Mouse (Mus musculus): ENCODE results near the gene Tex28. TPM values are rescaled to one million over a fixed set of nuclear protein-coding genes. Genes with fewer than 3 reads are reported as not detected.

Tex28 gene
- polyA plus RNA-seq, 1 experiment from 2014 or later = not detected

Other genes starting within 250 kb of the Tex28 start
- gene Arhgap4, start 246.0 kb downstream of the Tex28 start, polyA plus RNA-seq (2015; fragmentation: Nextera tagmentation; extraction: Ambion mirVana) = 2.8 and 3.2 TPM in 2 replicates
- 97.3 and 112 TPM in 2 replicates for gene Naa10, start 245.9 kb downstream of the Tex28 start, polyA plus RNA-seq (2015; fragmentation: Nextera tagmentation; extraction: Ambion mirVana)
- 13.2 and 14.3 TPM in 2 replicates for gene Renbp, start 237.0 kb downstream of the Tex28 start, polyA plus RNA-seq (2015; fragmentation: Nextera tagmentation; extraction: Ambion mirVana)
- gene Hcfc1, start 201.5 kb downstream of the Tex28 start, polyA plus RNA-seq (2015; fragmentation: Nextera tagmentation; extraction: Ambion mirVana) = 44.4 and 48.9 TPM in 2 replicates
- 39.9 and 45.4 TPM in 2 replicates for gene Irak1, start 143.9 kb downstream of the Tex28 start, polyA plus RNA-seq (2015; fragmentation: Nextera tagmentation; extraction: Ambion mirVana)
- not detected in 2 replicates for gene Opn1mw, start 40.4 kb downstream of the Tex28 start, polyA plus RNA-seq (2015; fragmentation: Nextera tagmentation; extraction: Ambion mirVana)
- 12.9 and 15.4 TPM in 2 replicates for gene Mecp2, start 32.5 kb downstream of the Tex28 start, polyA plus RNA-seq (2015; fragmentation: Nextera tagmentation; extraction: Ambion mirVana)
- 0.07 TPM in 1 of 2 replicates, not detected in the other for gene Tktl1, start 9.4 kb upstream of the Tex28 start, polyA plus RNA-seq (2015; fragmentation: Nextera tagmentation; extraction: Ambion mirVana)
- gene Flna, start 82.0 kb upstream of the Tex28 start, polyA plus RNA-seq (2015; fragmentation: Nextera tagmentation; extraction: Ambion mirVana) = 90.3 and 102 TPM in 2 replicates
- 16.3 and 16.6 TPM in 2 replicates for gene Emd, start 86.8 kb upstream of the Tex28 start, polyA plus RNA-seq (2015; fragmentation: Nextera tagmentation; extraction: Ambion mirVana)
- gene Rpl10, start 103.0 kb upstream of the Tex28 start, polyA plus RNA-seq (2015; fragmentation: Nextera tagmentation; extraction: Ambion mirVana) = 582 and 609 TPM in 2 replicates
- 80.2 and 86.0 TPM in 2 replicates for gene Taz, start 114.1 kb upstream of the Tex28 start, polyA plus RNA-seq (2015; fragmentation: Nextera tagmentation; extraction: Ambion mirVana)
- 3.4 and 4.5 TPM in 2 replicates for gene Dnase1l1, start 114.5 kb upstream of the Tex28 start, polyA plus RNA-seq (2015; fragmentation: Nextera tagmentation; extraction: Ambion mirVana)
- gene Atp6ap1, start 129.3 kb upstream of the Tex28 start, polyA plus RNA-seq (2015; fragmentation: Nextera tagmentation; extraction: Ambion mirVana) = 215 and 225 TPM in 2 replicates
- gene Gdi1, start 137.2 kb upstream of the Tex28 start, polyA plus RNA-seq (2015; fragmentation: Nextera tagmentation; extraction: Ambion mirVana) = 915 and 943 TPM in 2 replicates
- 54.7 and 59.9 TPM in 2 replicates for gene Fam50a, start 145.2 kb upstream of the Tex28 start, polyA plus RNA-seq (2015; fragmentation: Nextera tagmentation; extraction: Ambion mirVana)
- gene Plxna3, start 161.2 kb upstream of the Tex28 start, polyA plus RNA-seq (2015; fragmentation: Nextera tagmentation; extraction: Ambion mirVana) = 48.2 and 48.3 TPM in 2 replicates
- gene Lage3, start 185.8 kb upstream of the Tex28 start, polyA plus RNA-seq (2015; fragmentation: Nextera tagmentation; extraction: Ambion mirVana) = 70.6 and 80.4 TPM in 2 replicates
- gene Ubl4a, start 205.4 kb upstream of the Tex28 start, polyA plus RNA-seq (2015; fragmentation: Nextera tagmentation; extraction: Ambion mirVana) = 63.6 and 66.3 TPM in 2 replicates
- gene Slc10a3, start 205.5 kb upstream of the Tex28 start, polyA plus RNA-seq (2015; fragmentation: Nextera tagmentation; extraction: Ambion mirVana) = 6.8 and 8.4 TPM in 2 replicates
- 32.0 and 34.4 TPM in 2 replicates for gene Fam3a, start 225.4 kb upstream of the Tex28 start, polyA plus RNA-seq (2015; fragmentation: Nextera tagmentation; extraction: Ambion mirVana)
- gene Ikbkg, start 225.5 kb upstream of the Tex28 start, polyA plus RNA-seq (2015; fragmentation: Nextera tagmentation; extraction: Ambion mirVana) = 16.7 and 16.8 TPM in 2 replicates

Measured in neural tube, embryonic 13.5 days (tissue).